Mouse (Mus musculus): ENCODE results near the gene Gtf3c4.

- TF ChIP-seq CTCF (IDR thresholded peaks at IDR 0.05; ENCODE audit: low read depth) = no peak
- no peak for TF ChIP-seq EP300 (IDR thresholded peaks at IDR 0.05; ENCODE audit: low read depth)
These were observed 47.1 kb downstream of the Gtf3c4 start for GRCm38 (mm10) chr2:28792931-28793610.
